Mouse (Mus musculus) testis, adult 2 months (tissue): ENCODE data around the gene Emilin1.

Experiments used
- CTCF ChIP-seq: fragments of 200-500 bp; IDR thresholded peaks from 2 replicates; pipeline ENCODE4 v1.5.1; 2012; ENCODE audit warnings: low read depth, mild to moderate bottlenecking, inconsistent platforms, low read length, moderate library complexity; ENCODE audit not compliant: control insufficient read depth, insufficient read depth, insufficient replicate concordance
- POLR2A ChIP-seq: fragments of 200-500 bp; IDR thresholded peaks from 2 replicates; pipeline ENCODE4 v1.6.1; 2012; ENCODE audit warnings: low read depth, mild to moderate bottlenecking, inconsistent platforms, low read length, moderate library complexity; ENCODE audit not compliant: control insufficient read depth

- TF ChIP-seq POLR2A (no peak), CTCF (no peak)
Observed at GRCm38 (mm10) chr5:30914849-30915248, 1.6 kb downstream of the Emilin1 start.
